Mouse (Mus musculus) urinary bladder, postnatal 0 days (tissue): Measurements from ENCODE around the gene Gtsf1. TPM values are rescaled to one million over a fixed set of nuclear protein-coding genes. Genes with fewer than 3 reads are reported as not detected.

Experiments used
- polyA plus RNA-seq: library from polyadenylated mRNA; unstranded; fragments of >200 nt; fragmentation: Nextera tagmentation; extraction: Ambion mirVana; gene quantifications from 2 replicates; pipeline ENCODE4 v1.2.1, GENCODE M21; 2015

Gene Gtsf1
- not detected in 2 replicates for polyA plus RNA-seq

DNA sequence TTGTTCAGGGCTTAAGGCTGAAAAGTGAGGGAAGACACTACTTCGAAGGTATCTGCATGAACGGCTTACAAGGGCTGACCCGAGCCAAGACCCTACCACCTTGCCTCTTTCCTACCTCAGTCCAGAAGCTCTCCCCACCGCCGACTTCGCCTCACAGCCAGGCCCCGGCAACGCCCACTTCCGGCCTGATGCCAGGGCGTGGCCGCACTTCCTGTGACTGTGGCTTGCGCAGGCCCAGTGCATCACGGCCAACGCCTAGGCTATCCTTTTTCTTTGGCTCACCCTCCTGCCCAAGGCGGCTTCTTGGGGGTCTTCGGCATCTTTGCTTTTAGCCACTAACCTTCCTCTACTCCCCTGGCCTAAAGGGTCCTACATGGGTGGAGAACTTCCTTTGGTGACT lies at the start of gene Gtsf1:
Gtsf1 (minus strand) TSS at position 230 of the 400 bp plus-strand sequence.

DNA sequence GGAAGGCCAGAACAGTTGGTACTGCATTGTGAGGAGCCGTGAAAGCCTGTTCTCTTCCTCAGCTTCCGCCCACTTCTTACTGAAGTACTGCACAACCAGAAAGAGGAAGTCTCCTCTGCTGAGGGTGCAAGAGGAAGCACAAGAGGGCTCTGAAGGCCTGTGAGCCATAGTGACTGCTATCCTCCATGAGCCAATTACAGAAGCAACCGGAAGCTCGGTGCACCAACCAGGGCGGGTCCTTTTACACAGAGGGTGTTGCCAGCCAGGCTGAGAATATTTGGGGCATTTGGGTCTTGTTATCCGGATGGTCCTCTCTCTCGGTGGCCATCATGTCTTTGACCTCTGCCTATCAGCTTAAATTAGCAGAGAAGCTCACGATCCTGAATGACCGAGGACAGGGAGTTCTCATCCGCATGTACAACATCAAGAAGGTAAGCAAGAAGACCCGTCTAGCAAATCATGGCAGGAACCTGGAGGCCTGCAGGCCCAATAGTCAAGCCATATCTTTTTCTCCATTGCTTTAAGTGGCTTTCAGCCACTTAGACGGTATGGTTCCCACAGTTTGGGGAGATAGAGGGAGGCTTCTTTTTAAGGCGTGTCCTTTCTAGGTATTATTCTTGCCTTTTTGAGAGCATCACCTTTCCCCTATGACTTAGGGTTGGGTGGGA lies 23.4 kb upstream of the Gtsf1 start, which contains the start of gene Nckap1l:
Nckap1l (plus strand) TSS at position 244 of the 668 bp plus-strand sequence.

DNA sequence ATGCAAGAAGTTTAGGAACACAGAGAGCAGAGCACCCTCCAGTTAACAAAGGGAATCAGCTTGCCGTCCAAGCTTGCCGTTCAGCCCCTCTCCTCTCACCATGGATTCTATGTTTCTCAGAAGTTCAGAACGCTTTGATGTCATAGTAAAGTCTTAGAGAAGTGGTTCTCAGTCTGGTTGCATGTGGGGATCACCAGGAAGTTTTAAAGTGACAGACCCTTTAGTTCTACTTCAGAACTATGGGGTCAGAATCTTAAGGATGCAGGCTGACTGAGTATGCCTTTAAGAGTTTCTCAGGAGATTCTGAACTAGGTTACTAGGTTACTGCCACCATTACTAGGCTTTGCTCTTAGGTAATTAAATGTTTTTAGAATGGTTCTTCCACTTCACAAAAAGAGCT lies 18.1 kb upstream of the Gtsf1 start, which contains the start of gene Gtsf2:
Gtsf2 (minus strand) TSS at position 101 of the 400 bp plus-strand sequence.

DNA sequence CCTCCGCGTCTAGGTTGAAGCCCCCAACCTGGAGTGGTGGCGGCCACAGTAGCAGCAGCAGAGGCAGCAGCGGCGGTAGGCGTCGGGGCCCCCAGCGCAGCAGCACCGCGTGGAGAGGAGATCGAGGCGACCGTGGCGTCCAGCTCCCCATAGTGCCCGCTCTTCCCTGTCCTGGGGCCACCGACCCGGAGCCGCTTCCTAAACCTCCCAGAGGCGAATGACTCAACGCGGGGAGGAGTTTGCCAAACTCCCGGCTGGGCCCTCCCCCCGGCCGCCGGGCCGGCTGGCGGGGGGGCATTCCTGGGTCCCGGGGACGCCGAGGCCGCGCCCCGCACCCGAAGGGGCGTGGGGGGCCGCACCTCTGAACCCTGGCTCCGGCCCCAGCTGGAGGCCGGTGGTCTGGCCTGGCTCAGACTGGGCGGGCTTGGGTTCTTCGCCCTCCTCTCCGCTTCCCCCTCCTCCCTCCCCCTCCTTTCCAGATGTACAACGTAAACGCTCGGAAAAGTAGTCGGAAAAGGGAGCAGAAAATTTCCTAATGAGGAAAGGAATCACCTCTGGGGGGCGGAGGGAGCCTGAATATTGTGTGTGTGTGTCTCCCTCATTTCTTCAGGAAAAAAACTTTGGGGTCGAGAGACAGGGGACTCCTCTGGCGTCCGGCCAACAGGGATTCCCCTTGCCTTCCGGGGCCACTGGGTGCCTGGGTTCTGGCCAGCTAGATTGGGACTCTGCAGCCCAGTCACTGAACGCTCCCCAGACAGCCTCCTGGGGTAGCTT lies 63.7 kb downstream of the Gtsf1 start, which contains the start of gene Itga5:
Itga5 (minus strand) TSS at position 388 of the 774 bp plus-strand sequence.

Other genes with a start within 250 kb of the Gtsf1 start
- 23.3 and 31.5 TPM in 2 replicates for gene Cbx5, start 190.7 kb downstream of the Gtsf1 start, polyA plus RNA-seq
- gene Hnrnpa1, start 190.0 kb downstream of the Gtsf1 start, polyA plus RNA-seq = 287 and 297 TPM in 2 replicates
- 0.59 and 4.1 TPM in 2 replicates for gene Nfe2, start 172.1 kb downstream of the Gtsf1 start, polyA plus RNA-seq
- gene Copz1, start 157.8 kb downstream of the Gtsf1 start, polyA plus RNA-seq = 127 and 132 TPM in 2 replicates
- 0.17 and 3.8 TPM in 2 replicates for gene Gpr84, start 119.9 kb downstream of the Gtsf1 start, polyA plus RNA-seq
- gene Zfp385a, start 90.4 kb downstream of the Gtsf1 start, polyA plus RNA-seq = 9.3 and 10.8 TPM in 2 replicates
- gene Itga5, start 63.7 kb downstream of the Gtsf1 start, polyA plus RNA-seq = 396 and 458 TPM in 2 replicates
- not detected in 2 replicates for gene Gtsf2, start 18.0 kb upstream of the Gtsf1 start, polyA plus RNA-seq
- 3.0 and 6.7 TPM in 2 replicates for gene Nckap1l, start 23.3 kb upstream of the Gtsf1 start, polyA plus RNA-seq
- 2.1 and 3.3 TPM in 2 replicates for gene Pde1b, start 72.6 kb upstream of the Gtsf1 start, polyA plus RNA-seq
- gene Ppp1r1a, start 107.5 kb upstream of the Gtsf1 start, polyA plus RNA-seq = 26.6 and 29.1 TPM in 2 replicates
- gene Glycam1, start 134.6 kb upstream of the Gtsf1 start, polyA plus RNA-seq = not detected in 2 replicates